Mouse (Mus musculus) kidney, adult 2 months (tissue): ENCODE data around the gene Ccdc33. TPM values are rescaled to one million over a fixed set of nuclear protein-coding genes. Genes with fewer than 3 reads are reported as not detected.

Experiments
- DNase-seq: peaks from one replicate; pipeline ENCODE4 v3.0.0; 2021
- H3K27ac ChIP-seq: fragments of 200-500 bp; 2 replicates; pipeline ENCODE4 v1.5.1; 2012; ENCODE audit warnings: low read depth, low read length, control low read depth, inconsistent platforms; ENCODE audit not compliant: insufficient read depth
- H3K27me3 ChIP-seq: fragments of 200-500 bp; replicated peaks from 2 replicates; pipeline ENCODE4 v1.6.1; 2012; ENCODE audit warnings: mild to moderate bottlenecking, moderate library complexity, low read length, inconsistent platforms; ENCODE audit not compliant: control insufficient read depth, insufficient read depth
- H3K36me3 ChIP-seq: fragments of 200-500 bp; 2 replicates; pipeline ENCODE4 v1.6.1; 2012; ENCODE audit warnings: mild to moderate bottlenecking, moderate library complexity, low read length, inconsistent platforms; ENCODE audit not compliant: control insufficient read depth, insufficient read depth
- H3K4me1 ChIP-seq: fragments of 200-500 bp; 2 replicates; pipeline ENCODE4 v1.6.1; 2011; ENCODE audit warnings: low read length; ENCODE audit not compliant: control insufficient read depth, insufficient read depth
- H3K4me3 ChIP-seq: fragments of 200-500 bp; 2 replicates; pipeline ENCODE4 v1.5.1; 2011; ENCODE audit warnings: mild to moderate bottlenecking, low read depth, low read length, control low read depth; ENCODE audit not compliant: insufficient read depth
- CTCF ChIP-seq: fragments of 200-500 bp; conservative IDR thresholded peaks from 2 replicates; pipeline ENCODE4 v1.5.1; 2011; ENCODE audit warnings: low read depth, mild to moderate bottlenecking, control low read depth, low read length, moderate library complexity, mixed read lengths; ENCODE audit not compliant: insufficient read depth, insufficient read length
- POLR2A ChIP-seq: fragments of 200-500 bp; IDR thresholded peaks from one replicate; pipeline ENCODE4 v1.6.1; 2011; ENCODE audit warnings: low read depth, low read length, control low read depth
- WGBS: fragments of 180-500 bp; shearing (Covaris S2); methylation state at CpG from one replicate; pipeline ENCODE4 v1.1.7; 2018; 5-methylcytosine and 5-hydroxymethylcytosine counted together
- polyA plus RNA-seq: library from polyadenylated mRNA; depleted of rRNA; stranded (reverse); fragments of >200 nt; gene quantifications from 2 replicates; pipeline ENCODE4 v1.2.3, GENCODE M21; 2012

Gene Ccdc33
- polyA plus RNA-seq, 1 experiment: not detected

- no peak for TF ChIP-seq CTCF
- TF ChIP-seq POLR2A: no peak
- H3K27ac ChIP-seq: no peak overlapping the region
- H3K27me3 ChIP-seq: no peaks in the 10 kb centered on the region
- no peaks in the 10 kb centered on the region for H3K4me1 ChIP-seq
- DNase-seq: no peak
- WGBS: 59% methylated on average over 15 of the region's 15 CpGs
- no peak overlapping the region for H3K4me3 ChIP-seq
- H3K36me3 ChIP-seq: no peaks in the 10 kb centered on the region
These were observed 12.9 kb downstream of the Ccdc33 start for GRCm38 (mm10) chr9:58105595-58106169.

GRCm38 (mm10) chr9:58103647-58104046 is 15.0 kb downstream of the Ccdc33 start:
- H3K4me3 ChIP-seq: no peak overlapping the region
- no peak overlapping the region for H3K27ac ChIP-seq
- TF ChIP-seq CTCF (no peak), POLR2A (no peak)
- H3K4me1 ChIP-seq: no peaks in the 10 kb centered on the region
- DNase-seq: no peak
- no peaks in the 10 kb centered on the region for H3K27me3 ChIP-seq
- WGBS: 82% methylated on average over 6 of the region's 6 CpGs
- no peaks in the 10 kb centered on the region for H3K36me3 ChIP-seq

GRCm38 (mm10) chr9:58102013-58102412 is 16.6 kb downstream of the Ccdc33 start:
- TF ChIP-seq CTCF: no peak
- TF ChIP-seq POLR2A: no peak
- no peak overlapping the region for H3K4me3 ChIP-seq

GRCm38 (mm10) chr9:58099836-58100565 is 18.6 kb downstream of the Ccdc33 start:
- DNase-seq: no peak
- Histone ChIP-seq H3K4me3 (no peak overlapping the region), H3K4me1 (no peaks in the 10 kb centered on the region), H3K27ac (no peak overlapping the region), H3K27me3 (no peaks in the 10 kb centered on the region), H3K36me3 (no peaks in the 10 kb centered on the region)
- TF ChIP-seq CTCF (no peak), POLR2A (no peak)
- 70% methylated on average over 5 of the region's 5 CpGs for WGBS

More at GRCm38 (mm10) chr9:58102013-58102412, 16.6 kb downstream of the Ccdc33 start:
- Histone ChIP-seq H3K4me1 (no peaks in the 10 kb centered on the region), H3K27me3 (no peaks in the 10 kb centered on the region), H3K36me3 (no peaks in the 10 kb centered on the region), H3K27ac (no peak overlapping the region)
- DNase-seq: no peak
- 68% methylated on average over 4 of the region's 4 CpGs for WGBS

- Histone ChIP-seq H3K36me3 (no peaks in the 10 kb centered on the region), H3K27me3 (no peaks in the 10 kb centered on the region), H3K4me1 (no peaks in the 10 kb centered on the region), H3K27ac (no peak overlapping the region), H3K4me3 (no peak overlapping the region)
- DNase-seq: no peak
- TF ChIP-seq CTCF (no peak), POLR2A (no peak)
- 87% methylated on average over 5 of the region's 5 CpGs for WGBS
These were observed 21.9 kb downstream of the Ccdc33 start for GRCm38 (mm10) chr9:58096629-58097301.

- TF ChIP-seq POLR2A: no peak
- TF ChIP-seq CTCF: no peak
- 87% methylated on average over 6 of the region's 6 CpGs for WGBS
- no peaks in the 10 kb centered on the region for H3K4me1 ChIP-seq
- no peak overlapping the region for H3K4me3 ChIP-seq
- no peaks in the 10 kb centered on the region for H3K27me3 ChIP-seq
- DNase-seq: no peak
- no peaks in the 10 kb centered on the region for H3K36me3 ChIP-seq
- H3K27ac ChIP-seq: no peak overlapping the region
These were observed 22.6 kb downstream of the Ccdc33 start for GRCm38 (mm10) chr9:58095977-58096376.

GRCm38 (mm10) chr9:58093776-58094175 is 24.8 kb downstream of the Ccdc33 start:
- Histone ChIP-seq H3K27ac (no peak overlapping the region), H3K4me3 (no peak overlapping the region), H3K4me1 (no peaks in the 10 kb centered on the region), H3K27me3 (no peaks in the 10 kb centered on the region), H3K36me3 (no peaks in the 10 kb centered on the region)
- WGBS: 67% methylated on average over 3 of the region's 3 CpGs
- no peak for DNase-seq
- no peak for TF ChIP-seq CTCF
- no peak for TF ChIP-seq POLR2A
